Mouse (Mus musculus): Measurements from ENCODE around the gene Hipk3.

Gene Hipk3

GRCm38 (mm10) chr2:104493951-104494800, at the start of gene Hipk3:
Gene Hipk3, minus strand, starts transcription at chr2:104494446.
- peak; percentile 61 for DNase-seq (ENCODE audit: low read depth)

- DNase-seq (ENCODE audit: low read depth), result no peak
These were observed 46.0 kb upstream of the Hipk3 start for GRCm38 (mm10) chr2:104540286-104540685.

DNA sequence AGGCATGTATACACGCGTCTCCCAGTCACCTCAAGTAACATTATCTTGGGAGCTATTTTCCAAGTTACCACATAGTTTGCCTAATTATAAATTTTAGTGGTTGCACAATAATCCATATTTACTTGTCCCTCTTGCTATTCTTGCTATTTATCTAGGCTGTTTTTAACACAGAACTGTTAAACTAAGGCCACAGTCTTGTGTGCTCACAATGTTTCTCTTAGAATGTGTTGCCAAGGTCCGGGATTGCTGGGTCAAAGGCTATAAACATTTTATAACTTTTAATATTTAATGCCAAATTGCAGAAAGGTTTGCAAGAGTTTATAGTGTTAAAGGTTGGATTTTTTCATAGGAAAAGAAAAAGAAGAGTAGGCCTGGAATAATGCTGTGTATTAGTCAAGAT, 40.5 kb upstream of the Hipk3 start:
- DNase-seq (ENCODE audit: low read depth), result no peak

DNA sequence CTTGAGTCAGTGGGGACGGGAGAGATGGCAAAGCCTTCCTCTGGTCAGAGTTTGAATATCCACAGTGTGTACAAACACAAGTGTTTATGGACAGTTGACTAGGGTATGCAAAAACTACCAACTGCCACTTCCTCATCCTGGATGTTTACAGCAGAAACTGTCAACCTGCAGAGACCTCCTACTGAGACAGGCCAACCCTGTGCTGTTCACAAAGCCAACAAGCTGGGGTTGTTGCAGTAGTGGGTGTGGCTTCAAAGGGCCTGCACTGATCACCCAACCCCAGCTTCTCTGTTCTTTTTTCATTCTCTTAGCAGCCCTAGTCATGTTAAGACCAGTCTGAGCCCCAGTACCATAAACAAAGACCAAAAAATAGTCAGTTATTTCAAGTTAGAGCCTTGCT, 38.3 kb upstream of the Hipk3 start:
- DNase-seq (ENCODE audit: low read depth), result no peak

GRCm38 (mm10) chr2:104526559-104526958, 32.3 kb upstream of the Hipk3 start:
- DNase-seq (ENCODE audit: low read depth), result no peak

- DNase-seq (ENCODE audit: low read depth), result peak; percentile 31
These were observed 31.3 kb upstream of the Hipk3 start for GRCm38 (mm10) chr2:104525506-104525905.

- DNase-seq (ENCODE audit: low read depth), result no peak
These were observed 17.4 kb upstream of the Hipk3 start for GRCm38 (mm10) chr2:104511622-104512021.

GRCm38 (mm10) chr2:104502388-104502787, 8.1 kb upstream of the Hipk3 start:
- no peak for DNase-seq (ENCODE audit: low read depth)

DNA sequence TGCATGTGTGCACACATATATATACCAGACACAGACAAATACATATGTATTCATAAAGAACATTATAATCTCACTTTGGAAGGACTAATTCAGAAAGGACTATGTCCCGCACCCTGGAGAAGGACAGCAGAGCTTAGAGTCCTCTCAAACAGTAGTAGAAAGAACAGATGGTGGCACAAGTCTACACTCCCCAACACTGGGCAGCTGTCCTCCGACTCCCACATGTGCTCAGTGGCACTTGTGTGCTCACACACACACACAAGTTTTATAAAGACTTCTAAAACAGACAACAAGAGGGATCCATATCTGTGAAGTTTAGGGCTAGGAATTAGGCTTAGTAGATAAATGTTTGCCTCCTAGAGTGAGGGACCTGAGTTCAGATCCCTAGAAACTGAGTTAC, 6.8 kb upstream of the Hipk3 start:
- DNase-seq (ENCODE audit: low read depth), result no peak

DNA sequence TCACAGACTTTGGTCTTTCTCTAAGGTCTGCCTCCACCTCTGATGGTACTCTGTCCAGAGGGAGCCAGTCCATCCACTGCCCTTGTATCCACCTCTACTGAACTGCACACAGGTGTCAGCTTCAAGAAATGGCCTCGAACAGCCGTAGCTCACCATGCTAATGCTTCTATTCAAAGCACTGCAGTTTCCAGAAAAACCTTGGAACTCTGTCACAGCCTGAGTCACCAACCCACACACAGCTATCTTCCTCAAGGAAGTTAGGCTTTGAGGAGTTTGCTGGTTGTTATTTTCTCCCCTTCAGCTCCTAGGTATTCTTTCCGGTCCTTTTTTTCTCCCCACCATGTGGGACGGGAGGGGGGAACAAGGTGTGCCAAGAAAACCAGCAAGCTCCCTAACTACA, 3.5 kb upstream of the Hipk3 start:
- no peak for DNase-seq (ENCODE audit: low read depth)

DNA sequence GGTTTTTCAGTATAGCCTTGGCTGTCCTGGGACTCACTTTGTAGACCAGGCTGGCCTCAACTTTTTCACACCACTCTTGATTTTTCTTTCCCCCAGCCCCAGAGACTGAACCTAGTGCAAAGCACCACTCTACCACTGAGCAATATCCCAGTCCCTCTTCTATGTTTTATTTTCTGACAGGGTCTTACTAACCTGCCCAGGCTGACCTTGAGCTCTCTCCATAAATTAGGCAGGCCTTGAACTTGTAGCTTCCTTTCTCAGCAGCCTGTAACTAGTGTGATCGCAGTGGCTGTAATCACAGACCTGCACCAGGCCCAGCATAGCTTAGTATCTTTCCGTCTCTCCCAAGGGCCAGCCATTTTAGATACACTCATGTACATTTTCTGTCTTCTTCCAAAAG, 3.0 kb upstream of the Hipk3 start:
- no peak for DNase-seq (ENCODE audit: low read depth)

- no peak for DNase-seq (ENCODE audit: low read depth)
These were observed 2.0 kb upstream of the Hipk3 start for GRCm38 (mm10) chr2:104496206-104496605.

DNA sequence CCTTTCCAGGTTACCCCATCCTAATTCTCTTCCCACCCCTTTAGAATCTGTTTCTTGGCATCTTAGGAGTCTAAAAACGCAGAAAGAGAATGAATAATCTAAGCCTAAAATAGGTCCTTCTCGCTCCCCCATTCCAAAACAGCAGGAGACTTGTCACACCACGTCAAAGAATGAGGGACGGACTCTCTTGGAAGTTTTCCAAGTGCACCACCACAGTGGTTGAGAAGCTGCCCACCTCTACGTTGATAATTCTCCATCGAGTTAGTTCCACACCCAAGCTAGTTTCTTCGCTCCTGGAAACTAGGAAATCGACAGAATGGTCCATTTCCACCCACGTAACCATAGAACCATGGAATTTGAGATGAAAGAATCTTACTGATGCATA, 547 bp upstream of the Hipk3 start:
- no peak for DNase-seq (ENCODE audit: low read depth)

- peak; percentile 62 for DNase-seq (ENCODE audit: low read depth)
These were observed 960 bp downstream of the Hipk3 start for GRCm38 (mm10) chr2:104493021-104493950.

DNA sequence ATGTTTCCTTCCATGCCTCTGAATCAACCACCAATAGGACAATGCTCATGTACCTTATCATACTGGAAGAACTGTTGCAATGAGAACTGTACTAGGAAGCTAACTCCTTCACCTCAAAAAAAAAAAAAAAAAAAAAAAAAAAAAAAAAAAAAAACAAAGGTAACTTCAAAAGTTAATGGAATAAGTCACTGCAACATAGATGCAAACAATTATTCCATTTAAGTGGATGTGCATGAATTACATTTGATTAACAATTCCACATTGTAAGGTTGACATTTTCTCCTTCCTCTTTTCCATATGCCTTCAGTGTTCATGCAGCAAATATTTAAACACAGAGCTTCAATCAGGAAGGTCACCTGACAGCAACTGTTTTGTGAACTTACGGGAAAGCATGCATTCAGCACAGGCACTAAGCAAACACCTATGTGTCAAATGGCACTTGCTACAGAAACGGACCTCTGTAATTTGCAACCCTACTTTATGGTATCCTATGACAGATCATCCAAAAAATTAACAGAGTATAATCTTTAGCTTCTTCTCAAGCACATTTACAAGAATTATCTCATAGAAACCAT, 2.9 kb downstream of the Hipk3 start:
- DNase-seq (ENCODE audit: low read depth), result no peak

GRCm38 (mm10) chr2:104490761-104491160, 3.5 kb downstream of the Hipk3 start:
- DNase-seq (ENCODE audit: low read depth), result no peak

- DNase-seq (ENCODE audit: low read depth), result no peak
These were observed 4.4 kb downstream of the Hipk3 start for GRCm38 (mm10) chr2:104489851-104490250.

GRCm38 (mm10) chr2:104484438-104484837, 9.8 kb downstream of the Hipk3 start:
- no peak for DNase-seq (ENCODE audit: low read depth)

- no peak for DNase-seq (ENCODE audit: low read depth)
These were observed 12.1 kb downstream of the Hipk3 start for GRCm38 (mm10) chr2:104482156-104482555.

DNA sequence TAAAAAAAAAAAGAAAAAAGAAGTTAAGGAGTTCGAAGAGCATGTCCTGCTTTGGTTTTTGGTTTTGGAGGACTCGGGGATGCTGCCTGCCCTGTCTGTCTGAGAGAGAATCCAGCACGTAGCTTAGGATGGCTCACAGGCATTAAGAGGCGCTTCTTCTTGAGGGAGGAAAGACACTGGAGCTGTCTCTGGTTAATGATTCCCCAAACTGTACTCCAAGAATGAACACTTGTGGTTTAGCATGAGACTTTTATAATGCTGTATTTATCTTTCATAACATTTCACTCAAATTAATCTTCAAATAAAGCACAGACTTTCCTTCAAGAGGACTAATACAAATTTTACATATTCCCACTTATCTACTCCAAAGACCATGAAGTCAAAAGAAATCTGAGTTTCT, 15.2 kb downstream of the Hipk3 start:
- no peak for DNase-seq (ENCODE audit: low read depth)

- no peak for DNase-seq (ENCODE audit: low read depth)
These were observed 16.7 kb downstream of the Hipk3 start for GRCm38 (mm10) chr2:104477398-104478015.

DNA sequence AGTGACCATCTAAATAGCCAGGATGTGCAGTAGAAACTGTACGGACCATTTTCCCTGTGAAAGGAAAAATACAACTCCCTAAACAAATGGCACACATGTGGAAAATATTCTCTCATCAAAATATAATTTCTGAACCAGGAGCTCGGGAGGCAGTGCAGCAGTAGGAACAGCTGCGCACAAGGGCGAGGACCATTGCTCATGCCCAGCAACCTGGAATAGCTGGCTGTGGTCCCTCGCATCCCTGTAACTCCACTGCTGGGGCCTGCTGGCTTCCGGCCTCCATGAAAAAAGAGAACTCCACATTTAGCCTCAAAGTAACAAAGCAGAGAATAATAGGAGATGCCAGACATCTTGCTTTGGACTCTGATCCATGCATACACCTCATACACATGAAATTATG, 22.2 kb downstream of the Hipk3 start:
- no peak for DNase-seq (ENCODE audit: low read depth)
